Mouse (Mus musculus) adrenal gland, postnatal 36 days (tissue): ENCODE data around the gene Vash2. TPM values are rescaled to one million over a fixed set of nuclear protein-coding genes. Genes with fewer than 3 reads are reported as not detected.

Experiments used
- DNase-seq, 2 experiments: peaks; one replicate each; pipeline ENCODE4 v3.0.0; 2021; ENCODE audit warnings: mixed read lengths in 1 of 2
- total RNA-seq, 2 experiments: library from RNA; stranded (reverse); gene quantifications; 2 replicates each; pipeline ENCODE4 v1.2.3; 2021

The Vash2 gene
- total RNA-seq, 2 experiments from 2014 or later, result 0.10 to 0.20 TPM

DNA sequence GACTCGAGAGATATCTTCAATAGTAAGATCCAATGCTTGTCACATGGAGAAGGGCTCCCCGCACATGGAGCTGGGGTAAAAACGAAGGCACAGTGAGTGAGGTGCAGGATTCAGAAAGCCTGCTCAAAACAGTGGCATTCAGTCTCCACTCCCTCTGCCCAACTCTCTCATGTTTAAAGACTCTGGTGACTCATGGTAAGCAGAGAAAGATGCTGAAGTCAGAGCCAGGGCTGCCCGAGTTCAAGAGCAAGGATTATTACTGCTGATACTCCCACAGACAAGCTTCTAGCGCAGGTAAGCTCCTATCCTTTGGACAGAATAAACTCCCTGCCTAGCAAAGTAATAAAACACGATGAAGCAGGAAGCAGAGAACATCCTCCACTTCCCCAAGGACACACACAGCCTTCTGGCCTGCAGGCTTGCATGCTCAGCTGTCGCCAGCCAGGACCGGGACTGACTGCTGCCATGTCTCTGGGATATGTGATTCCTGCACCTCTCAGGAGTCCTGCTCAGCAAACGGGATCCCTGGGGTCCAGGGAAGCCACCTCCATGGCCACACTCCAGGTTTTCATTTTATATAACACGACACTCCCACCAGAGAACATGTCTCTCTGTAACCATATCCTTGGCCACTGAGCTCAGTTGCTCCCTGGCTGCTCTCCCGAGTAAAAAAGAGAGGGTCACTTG, 2.1 kb downstream of the Vash2 start:
- DNase-seq, result peak in 1 of 2 experiments; percentile 12

DNA sequence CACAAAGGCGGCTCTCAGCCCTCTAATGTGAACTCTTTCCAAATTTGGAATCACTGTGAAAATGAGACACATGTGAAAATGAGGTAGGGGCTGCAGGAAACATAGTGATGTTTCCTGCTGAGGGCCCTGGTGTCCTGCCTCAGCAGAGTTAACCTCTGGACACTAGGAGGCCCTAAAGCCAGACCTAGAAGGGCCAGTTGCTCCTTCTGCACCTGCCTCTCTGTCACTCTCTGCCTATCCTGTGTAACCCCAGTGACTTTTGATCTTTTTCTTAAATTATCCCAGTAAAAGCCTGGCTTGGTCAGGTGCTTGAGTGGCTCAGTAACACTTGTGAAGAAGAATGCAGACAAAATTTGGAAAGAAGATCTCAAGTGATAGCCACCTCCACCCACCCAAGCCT, 4.3 kb downstream of the Vash2 start:
- DNase-seq, result no peak

DNA sequence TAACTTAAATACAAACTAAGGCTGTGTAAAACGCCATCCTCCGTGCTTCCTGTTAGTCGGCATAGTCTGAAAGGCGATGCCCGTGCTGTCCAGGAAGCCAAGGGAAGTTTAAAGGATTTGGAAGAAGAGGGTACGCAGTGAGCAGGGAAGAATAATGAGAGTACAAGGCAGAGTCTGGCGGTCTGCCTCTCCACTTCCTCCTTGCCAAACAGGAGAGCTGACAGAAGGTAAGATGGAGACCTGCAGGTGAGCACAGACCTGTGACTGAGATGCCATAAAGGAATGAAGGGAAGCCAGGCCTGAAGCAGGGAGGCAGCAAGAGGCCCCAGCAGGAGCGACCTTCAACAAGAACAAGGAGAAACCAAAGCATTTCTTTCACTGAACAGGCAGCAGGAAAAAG, 4.9 kb downstream of the Vash2 start:
- DNase-seq, result no peak

DNA sequence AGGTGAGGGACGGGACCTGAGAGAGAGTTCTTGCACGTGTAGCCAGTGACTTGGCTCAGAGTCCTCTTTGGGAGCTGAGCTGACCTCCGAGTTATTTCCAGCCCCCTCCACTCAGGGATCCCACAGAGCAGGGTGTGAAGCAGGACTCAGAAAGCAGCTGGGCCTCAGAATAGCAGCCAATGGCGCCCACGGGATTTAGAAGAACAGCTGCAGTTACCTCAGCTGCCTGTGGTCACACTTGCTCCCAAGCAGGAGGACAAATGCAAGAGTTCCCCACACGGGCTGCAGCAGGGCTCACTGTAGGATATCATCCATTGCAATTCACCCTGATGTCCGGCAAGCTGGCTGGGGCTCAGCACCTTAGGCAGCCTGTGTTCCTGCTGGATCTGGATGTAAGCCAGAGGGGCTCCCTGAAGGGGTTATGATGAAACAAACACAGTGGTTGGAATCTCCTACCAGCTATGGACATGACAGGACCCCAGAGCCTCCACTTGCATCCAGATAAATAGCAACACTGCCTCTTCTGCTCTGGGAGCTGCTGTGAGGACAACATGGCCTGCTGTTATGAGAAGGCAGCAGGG, 6.4 kb downstream of the Vash2 start:
- DNase-seq, result no peak

DNA sequence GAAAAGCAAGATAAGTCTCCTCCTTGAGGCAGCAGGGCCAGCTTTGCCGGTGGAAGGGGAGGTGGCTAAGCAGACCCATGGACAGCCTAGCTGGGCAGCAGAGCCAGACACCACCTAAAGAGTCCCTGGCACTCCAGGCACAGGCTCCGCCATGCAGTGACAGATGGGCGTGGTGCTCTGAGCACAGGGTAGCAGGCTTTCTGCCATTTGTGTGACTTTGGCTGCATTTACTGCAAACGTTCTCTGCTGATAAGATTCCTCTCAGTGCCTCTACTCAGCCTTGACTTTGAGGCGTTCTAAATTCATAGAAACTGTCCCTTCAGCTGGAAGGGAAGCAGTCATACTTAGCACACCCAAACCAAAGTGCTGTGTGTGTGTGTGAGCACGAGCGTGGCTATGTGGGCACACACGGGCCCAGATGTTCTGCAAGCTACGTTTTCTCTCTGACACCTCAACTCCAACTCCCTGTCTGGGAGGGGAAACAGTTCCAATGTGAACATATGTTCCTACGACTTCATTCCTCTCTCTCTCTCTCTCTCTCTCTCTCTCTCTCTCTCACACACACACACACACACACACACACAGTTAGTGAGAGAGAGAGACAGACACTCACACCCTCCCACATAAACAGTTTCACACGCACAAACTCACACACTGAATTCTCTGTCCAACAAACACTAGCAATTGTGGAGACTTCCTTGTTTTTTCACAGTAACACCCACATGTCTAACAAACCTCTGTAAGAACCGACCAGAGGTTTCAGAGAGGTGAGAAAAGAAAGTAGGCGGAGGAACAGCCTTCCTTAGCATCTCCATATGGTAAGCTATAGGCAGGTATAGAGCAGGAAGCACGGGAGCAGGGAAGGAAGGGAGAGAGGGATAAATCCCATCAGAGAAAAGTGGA, 7.1 kb downstream of the Vash2 start:
- no peak for DNase-seq

DNA sequence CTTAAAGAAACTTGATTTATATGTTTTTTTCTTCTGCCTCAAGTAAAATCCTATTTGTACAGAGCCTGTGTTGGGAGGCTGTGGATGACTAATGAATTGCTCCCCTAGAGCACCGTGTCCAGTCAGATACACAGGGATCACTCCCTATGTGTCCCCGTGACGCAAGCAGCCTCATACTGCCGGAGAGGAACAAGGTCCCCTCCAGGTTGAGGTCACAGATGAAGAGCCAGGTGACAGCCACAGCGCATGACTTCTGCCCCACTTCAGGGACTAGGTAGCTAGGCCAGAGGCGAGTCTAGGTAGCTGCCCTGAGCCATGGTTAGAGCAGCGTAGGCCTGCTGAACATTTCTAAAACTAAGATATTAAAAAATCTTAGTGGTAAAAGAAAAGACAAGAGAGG, 11.1 kb downstream of the Vash2 start:
- DNase-seq, result no peak

DNA sequence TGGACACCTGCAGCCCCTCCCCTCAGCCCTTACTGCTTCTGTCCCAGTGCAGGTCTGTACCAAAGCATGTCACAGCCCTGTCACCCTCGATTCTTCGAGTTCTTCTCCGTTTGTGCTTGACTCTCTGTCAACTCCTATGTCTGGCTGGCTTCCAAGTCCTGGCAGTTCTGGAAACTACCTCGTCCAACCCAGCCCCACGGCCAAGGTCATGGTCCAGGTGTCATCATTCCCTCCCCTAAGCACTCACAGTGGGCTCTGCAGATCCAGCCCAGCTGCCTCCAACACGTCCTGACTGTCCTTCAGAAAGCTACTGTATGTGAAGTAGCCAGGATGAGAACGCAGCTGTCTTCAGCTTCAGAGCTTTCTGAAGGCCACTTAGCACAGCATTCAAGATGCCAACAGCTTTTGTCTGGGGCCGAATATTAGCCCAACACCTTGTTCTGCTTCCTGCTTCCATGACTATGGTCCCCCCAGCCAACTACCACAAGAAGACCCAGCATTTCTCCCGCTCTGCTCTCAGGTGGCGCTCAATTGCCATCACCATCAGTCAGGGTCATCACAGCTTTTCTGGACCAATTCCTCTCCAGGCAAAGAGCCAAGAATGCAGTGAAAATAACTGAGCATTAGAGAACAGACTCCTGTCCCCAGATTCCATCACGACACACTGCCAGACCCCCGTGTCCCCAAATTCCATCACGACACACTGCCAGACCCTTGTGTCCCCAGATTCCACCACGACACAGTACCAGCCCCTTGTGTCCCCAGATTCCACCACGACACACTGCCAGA, 13.9 kb downstream of the Vash2 start:
- peak in 1 of 2 experiments; percentile 19 for DNase-seq

DNA sequence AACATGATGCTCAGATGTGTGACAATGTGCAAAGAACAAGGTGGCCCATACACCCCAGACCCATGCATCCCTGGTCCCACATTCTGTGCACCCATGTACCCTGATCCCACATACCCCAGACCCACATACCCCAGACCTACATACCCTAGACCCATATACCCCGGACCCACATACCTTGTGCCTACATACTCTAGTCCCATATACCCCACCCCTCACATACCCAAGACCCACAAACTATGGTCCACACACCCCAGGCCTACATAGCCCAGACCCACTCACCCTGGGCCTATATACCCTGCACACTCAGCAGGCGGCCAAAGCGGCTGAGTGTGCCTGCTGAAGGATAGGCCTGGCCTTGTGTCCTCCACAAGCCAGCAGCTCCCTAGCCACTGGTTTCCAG, 16.3 kb downstream of the Vash2 start:
- no peak for DNase-seq

DNA sequence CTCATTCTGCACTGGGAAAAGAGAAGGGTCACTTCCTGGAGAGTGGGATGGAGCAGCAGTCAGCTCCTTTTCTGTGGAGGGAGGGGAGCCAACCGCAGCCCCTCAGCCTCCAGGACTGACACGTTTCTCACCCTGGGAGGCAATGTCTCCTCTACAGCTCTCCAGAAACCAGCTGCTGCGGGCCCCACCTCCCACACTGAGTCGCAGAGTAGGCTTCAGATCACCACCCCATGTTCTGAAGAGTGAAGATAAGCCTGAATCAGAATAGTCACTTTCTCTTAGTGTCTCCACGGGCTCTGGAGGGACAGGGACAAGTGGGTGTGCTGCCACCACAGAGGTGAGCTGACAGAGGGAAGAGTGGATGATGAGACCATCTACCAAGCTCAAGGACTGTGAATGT, 20.3 kb downstream of the Vash2 start:
- DNase-seq, result no peak

DNA sequence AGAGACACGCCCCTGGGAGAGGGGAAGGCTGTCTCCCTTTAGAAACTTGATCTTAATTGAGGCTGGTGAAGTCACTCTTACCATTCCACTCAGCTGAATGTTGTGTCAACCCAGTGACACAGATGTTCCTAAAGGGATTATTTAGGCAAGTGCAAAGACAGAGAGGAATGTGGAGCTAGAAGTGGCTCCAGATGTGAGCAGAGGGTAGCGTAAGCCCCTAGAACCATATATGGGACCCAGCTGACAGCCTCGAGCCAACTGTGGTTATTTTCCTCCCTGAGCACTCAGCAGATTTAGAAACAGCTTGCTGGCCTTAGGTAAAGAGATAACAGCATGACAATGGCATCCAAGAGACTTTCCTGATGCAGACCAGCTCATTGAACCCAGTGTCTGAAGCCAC, 26.1 kb downstream of the Vash2 start:
- no peak for DNase-seq

DNA sequence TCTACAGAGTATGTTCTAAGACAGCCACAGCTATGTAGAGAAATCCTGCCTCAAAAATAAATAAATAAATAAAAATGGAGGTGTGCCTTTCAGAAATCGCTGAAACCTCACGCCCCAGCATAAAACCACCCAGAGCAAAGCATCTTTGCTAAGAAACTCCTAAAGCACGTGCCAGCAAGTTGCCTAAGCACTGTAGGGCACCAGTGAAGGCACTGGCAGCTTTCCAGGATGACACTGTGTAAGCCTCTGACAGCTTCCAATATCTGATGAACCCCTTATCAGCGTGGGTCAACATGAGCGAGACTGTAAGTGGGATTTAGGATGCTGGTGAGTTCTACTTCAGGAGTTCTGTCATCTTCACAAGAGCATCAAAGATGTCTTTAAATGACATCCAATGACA, 28.1 kb downstream of the Vash2 start:
- DNase-seq, result peak; percentile 29 to 34

DNA sequence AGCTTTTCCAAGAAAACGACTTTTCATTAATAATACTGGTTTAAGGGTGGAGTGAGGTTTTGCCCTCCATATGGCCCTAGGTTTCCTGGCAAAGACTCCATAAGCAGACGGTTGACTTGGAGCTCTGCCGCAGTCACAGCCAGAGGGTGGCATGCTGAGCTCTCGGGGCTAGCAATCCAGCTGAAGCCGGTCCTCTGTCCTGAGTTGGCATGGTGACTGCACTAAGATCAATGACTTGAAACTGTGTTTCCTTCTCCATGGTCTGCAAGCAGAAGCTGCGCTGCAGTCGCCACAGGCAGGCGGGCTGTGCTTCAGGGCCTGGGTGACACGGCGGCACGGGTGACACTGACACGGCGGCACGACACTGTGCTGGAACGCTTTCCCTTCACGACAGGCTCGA, 30.2 kb downstream of the Vash2 start:
- no peak for DNase-seq

DNA sequence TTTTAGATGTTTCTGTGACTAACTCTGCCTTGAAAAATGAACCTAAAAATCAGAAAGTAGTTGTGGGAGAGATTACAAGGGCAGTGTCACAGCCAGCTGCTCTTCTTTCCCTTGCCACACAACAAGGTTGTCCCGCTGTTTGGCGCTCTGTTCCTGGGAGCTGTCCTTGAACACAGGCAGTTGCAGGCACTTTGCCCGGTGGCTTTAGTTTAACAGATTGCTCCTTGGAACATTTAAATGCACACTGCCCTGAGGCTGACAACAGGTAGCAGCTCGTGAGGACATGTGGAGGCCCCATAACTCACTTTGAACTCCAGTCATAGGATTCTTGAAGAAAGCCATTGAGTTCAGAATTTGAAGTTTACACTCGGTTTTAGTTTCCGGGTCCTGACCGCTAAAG, 30.7 kb downstream of the Vash2 start:
- DNase-seq, result peak; percentile 72 to 76

DNA sequence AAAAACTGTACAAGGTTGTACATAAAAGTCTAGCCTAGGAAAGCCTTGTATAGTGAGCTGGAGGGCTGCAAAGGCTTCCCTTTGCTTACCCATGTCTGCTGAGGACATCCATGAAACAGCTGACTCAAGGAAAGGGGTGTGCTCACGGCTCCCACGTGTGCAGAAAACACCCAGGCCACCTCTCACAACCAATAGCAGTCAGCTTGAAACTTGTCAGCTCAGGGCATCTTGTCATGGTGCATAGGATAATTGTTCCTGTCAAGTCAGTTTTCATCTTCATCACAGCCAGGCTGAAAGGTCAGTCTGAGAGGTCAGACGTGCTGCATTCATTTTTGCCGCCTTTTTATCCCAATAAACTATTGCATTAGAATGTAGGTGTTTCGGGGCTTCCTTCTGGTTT, 31.1 kb downstream of the Vash2 start:
- no peak for DNase-seq

DNA sequence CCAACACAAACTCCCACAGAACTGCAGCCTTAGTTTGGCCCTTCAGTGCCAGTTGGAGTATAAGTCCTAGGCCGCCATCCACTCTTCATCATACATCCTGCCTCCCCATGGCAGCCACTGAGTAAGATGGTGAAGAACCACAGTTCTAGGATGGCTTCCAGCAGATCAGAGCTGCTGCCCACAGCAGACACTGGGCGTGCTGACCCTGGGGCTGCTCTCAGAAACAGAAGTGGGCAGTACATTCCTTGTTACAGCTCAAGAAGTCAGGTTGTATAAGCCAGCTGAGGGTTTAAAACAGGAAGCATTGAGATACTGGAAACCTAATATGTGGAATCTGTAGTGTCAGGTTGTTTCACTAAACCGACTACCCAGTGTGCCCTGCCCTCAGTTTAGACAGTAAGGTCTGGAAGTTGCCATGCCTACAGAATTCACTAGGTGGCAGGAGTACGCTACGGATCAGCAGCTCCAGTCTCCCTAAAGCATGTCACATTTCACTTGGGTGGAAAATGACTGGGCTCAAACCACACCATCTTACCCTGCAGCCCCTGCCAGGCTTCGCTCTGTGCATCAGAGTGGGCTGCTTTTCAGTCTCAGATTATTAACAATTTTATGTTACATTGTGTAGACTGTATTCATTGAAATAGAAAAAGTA, 34.9 kb downstream of the Vash2 start:
- DNase-seq, result peak; percentile 73 to 79

DNA sequence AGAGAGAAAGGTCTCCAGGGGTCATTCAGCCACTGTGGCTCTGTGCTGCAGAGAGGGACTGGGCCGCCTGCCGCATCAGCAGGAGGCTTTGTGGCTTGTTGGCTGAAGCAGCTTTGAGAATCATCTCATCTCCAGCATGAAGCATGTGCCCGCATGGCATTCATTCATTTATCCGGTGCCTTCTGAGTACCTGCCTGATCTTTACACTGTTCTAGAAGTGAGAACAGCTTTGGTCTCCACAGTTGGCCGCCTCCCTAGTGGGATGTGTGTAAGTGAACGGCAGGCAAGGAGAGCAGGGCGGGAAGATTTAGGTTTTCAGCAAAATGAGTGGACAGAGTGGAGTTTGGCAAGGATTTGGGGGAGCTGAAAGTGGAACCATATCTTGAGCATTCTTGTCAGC, 39.3 kb downstream of the Vash2 start:
- DNase-seq, result no peak

DNA sequence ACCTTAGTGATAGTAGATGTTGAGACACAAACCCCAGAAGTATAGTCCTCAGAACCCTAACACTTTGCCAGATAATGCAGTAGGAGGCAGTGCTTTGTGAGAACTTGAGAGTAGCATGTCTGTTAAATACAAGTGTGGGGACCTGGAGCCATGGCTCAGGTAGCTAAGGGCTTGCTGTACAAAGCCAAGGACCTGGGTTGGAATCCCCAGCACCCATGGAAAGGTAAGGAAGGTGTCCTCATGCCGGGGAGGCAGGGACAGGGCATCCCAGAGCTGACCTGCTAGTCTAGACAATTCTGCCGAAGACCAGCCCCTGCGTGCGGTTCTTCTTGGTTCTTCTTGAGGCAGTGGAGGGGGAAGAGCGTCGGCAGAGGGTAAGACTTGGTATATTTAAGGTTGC, 48.9 kb downstream of the Vash2 start:
- no peak for DNase-seq

DNA sequence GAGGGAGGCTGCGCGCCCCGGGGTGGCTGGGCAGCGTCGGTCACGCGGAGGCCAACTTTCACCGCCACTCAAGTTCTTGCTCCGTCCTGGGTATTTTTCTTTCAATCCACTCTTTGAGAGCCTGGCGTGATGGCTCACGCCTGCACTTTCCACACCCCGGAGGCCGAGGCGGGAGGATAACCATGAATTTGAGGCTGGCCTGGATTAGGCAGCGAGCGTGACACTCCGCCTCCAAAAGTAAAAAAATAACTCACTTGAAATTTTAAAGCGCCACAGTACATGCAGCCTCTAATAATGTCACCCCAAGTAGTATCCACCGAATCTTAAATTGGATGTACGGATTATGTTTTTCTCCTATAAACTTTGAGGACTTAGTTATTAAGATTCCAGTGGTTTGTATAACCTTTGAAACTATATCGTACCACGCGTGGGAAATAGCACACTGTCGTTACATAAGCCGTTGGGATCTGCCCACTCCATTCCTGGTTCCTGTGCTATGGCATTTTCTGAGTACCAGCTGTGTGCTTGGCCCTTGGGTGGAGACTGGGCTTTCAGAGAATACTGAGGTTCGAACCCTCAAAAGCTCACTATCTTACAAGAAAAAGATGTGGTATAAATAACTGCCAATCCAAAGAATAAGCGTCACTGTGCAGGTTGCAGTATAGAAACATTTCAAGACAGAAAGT, 49.9 kb downstream of the Vash2 start:
- DNase-seq, result peak; percentile 14 to 33

DNA sequence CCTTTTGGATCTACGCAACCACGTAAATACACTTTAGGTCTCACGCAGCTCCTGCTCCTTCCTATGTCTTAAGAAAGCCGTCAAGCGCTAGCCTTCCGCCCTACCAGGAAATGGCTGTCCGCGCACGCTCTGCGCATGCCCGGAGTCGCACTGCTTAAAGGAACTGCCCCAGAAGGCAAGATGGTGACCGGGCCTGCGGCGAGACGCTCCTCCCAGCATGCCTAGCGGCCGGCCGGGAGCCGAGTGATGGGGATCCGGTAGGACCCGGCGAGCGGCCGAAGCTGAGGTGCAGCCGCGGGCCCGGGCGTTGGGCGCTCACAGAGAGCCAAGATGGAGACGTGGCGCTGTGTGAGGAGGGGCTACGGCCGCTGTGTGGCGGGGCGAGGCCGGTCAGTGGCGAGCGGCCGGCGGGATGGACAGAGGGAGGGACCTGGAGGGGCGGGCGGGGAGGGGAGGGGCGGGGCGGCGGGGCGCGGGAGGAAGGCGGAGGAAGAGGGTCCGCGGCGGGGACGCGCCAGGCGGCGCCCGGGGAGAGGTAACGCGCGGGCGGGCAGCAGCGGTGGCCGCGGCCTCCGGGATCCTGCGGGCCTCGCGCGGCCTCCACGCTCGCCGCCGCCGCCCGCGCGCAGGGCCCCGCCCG, 50.6 kb downstream of the Vash2 start:
- DNase-seq, result peak; percentile 99

DNA sequence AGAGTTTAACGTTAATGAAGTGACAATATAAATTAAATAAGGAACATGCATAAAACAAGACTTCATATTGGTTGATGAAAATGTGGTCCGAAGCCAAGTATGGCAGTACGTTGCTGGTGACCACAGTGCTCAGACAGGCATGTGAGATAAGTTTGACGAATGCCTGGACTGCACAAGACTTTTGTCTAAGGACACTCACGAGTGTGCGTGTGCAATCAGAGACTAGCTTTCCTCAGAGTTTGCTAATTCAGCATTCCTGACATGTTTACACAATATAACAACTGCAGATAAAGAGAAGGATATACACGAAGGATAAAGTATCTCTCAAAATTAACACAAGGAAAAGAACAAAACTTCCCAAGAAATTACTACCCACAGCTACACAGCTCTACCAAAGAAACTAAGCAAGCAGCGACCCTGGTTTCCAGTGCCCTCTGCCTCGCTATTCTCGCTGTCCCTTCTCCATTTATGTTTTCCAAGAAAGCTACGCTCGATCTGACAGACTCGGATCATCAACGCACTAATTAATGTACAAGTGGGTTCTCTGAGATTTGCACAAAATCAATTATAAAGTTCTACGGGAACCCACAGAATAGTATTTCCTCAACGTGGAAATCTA, 51.2 kb downstream of the Vash2 start:
- no peak for DNase-seq
